Mouse (Mus musculus) embryo, embryonic 10.5 days (tissue): ENCODE data around the gene Grin2a.

ENCODE experiments used
- DNase-seq: peaks from one replicate; pipeline ENCODE4 v3.0.0-alpha.2; 2015; ENCODE audit warnings: low spot score

Gene Grin2a

DNA sequence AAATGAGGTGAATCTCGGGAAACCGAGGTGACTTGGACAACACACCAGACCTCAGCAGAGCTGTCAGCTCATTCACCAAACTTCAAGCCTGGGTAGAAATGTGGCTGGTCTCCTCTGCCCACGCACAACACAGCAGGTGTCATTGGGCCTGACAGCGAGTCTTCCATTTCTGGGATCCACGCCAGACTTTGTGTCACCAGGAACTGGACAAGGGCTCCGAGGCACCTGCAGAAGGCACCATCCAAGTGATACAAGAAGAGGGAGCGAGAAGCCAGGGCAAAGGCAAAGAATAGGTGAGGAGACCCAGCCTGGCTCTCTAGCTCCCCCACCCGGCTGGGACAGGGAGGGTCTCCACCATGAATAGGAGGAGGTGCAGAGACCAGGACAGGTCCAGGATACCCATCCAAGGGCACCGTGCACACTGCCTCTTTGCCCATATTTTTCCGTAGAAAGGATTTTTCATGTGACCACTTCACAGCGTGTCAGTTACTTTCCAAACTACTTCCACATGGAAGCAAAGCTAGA lies 244.3 kb downstream of the Grin2a start:
- no peak for DNase-seq

DNA sequence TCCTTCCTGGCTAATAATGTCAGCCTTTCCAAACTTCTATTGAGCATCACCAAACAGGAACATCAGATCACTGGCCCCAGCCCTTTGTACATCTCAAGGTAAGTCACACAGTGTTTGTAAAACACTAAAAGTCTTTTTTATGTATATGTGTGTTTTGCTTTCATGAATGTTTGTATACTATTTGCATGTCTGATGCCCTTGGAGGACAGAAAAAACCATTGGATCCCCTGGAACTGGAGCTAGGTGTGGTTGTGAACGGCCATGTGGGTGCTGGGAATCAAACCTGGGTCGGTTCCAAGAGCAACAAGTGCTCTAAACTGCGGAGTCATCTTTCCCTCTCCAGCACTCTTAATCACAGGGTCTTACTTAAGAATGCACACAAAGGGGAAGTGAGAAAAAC lies 245.7 kb downstream of the Grin2a start:
- no peak for DNase-seq

DNA sequence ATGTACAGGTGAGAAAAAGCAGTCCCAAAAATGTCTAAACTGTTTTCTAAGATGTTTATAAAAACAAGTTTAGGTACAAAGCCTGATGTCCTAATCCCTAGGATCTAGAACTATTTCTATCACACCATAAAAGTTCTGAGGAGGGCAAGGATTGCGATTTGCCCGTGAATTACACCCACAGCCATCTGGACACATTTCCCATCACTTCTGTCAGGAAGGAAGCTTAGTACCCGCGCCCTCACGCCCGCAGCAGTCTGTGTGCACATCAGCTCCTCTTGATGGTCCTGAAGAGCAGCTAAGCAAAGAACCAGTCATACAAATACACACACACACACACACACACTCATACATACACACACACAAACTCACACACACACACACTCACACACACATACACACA lies 252.9 kb downstream of the Grin2a start:
- DNase-seq = no peak

DNA sequence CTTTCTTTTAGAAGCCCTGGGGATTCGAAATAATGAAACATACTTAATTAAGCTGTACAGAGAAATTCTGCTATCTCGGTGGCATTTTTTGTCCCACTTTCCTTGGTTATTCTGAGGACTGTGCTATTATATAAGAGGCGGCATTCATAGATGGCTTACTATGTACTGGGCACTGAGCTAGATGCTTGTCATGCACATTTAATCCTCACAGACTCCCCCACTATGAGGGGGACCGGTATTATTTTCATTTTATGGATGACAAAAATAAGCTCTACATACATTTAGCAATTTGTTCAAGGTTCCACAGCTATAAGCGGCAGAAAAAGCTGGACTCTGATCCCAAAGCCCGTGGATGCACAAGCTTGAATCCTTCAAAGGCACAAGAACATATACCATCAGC lies 256.7 kb downstream of the Grin2a start:
- no peak for DNase-seq

DNA sequence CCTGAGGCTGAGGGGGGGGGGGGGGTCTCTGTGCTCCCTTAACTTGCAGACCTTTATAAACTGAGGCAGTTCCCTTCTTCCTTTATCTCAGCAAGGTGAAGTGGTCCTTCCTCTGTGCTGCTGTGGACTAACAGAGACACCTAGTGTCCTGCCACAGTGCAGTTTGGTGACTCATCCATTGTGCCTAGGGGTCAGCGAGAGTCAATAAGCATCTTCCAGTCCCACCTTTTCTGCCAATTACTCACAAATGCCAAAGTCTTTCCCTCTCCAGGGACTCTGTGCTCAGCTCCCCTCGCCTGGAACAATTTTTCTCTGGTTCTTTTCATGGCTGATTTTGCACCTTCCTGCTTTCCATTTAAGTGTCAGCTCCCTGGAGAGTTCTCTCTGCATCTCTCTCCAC lies 258.2 kb downstream of the Grin2a start:
- DNase-seq = peak; percentile 43

DNA sequence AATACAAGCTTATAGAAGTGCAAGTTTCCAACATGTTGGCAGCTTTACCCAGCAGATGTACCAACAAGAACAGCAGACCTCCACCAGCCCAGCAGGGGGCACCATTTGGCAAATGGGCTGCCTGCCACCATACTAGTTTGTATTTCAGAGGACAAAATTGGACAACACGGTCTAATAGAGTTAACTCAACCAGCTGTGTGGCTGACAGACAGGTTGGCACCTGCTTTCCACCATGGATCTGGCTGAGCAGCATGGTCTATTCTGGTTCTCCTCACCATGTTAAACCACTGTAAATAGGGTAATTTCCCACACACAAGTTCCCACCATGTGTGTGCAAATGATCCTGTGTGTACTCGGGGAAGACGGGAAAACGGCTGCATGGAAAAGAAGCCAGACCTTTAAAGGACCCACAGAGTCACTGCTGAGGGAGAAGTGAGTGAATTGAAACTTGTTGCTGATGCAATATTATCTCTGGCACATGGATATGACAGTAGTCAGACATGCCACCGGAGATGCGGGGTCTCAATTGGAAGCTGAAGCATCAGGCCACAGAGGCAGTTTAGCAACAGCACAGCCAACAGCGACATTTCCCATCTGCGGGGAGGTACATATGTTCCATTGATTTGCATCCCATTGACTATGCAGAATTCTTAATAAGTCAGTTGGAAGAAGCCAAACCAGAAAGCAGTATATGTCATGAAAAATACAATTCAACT lies 259.8 kb downstream of the Grin2a start:
- DNase-seq = no peak

DNA sequence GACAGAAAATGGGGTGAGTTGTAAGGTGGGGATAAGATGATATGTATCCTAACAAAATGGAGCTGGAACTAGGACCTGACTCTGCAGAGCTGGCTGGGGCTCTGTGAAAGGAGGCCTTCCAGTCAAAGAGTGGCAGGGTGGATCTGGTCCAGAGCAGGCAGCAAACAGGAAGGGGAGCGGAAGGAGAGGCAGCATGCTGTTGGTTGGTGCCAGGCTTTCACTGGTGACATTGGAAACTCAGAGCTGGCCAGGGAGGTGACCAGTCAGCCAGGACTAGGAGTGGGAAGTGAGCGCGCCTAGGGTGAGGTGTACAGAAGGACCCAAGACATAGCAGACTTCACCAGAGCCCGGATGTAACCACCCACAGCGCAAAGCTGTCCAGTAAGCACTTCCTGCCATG lies 267.8 kb downstream of the Grin2a start:
- DNase-seq = no peak

DNA sequence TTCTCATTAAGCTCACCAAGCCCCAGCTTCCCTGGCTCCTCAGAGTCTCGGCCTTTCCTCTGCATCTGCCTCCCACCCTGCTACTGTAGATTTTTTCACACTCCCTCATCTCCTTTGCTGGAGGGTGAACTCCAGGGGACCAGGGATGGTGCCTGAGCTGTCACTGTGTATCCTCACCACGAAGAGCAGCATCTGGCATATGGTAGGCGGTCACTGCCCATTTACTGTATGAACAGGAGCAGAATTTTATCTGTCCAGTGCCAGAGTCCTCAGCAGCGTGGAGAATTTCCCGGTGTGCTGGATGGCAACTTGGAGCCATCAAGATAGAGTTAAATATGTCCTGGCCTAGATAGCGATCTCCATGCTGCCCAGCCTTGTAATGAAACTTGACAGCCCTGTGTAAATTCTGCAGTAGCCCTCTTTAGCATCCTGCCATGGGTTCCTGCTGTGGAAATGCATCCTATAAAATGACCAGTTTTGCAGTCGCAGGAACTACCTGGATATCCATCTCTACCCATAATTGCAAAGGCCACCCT lies 269.7 kb downstream of the Grin2a start:
- DNase-seq = no peak

DNA sequence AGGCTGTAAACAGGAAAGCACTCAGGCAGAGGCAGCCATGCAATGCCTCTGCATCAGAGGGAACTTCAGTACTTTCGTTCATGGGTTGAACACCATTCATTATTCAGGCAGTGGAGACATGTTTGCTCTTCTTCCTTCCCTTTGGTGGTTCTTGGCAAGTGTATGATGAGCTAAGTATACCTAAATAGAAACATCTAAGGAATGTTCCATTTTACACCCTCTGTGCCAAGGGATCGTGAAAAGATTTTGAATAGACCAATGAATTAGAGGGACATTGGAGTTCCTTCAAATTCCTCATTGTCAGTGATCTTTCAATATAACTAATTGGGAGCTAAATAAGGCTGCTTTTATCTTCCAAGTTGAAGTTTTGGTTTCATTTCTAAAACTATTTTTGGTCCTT lies 284.0 kb downstream of the Grin2a start:
- no peak for DNase-seq

DNA sequence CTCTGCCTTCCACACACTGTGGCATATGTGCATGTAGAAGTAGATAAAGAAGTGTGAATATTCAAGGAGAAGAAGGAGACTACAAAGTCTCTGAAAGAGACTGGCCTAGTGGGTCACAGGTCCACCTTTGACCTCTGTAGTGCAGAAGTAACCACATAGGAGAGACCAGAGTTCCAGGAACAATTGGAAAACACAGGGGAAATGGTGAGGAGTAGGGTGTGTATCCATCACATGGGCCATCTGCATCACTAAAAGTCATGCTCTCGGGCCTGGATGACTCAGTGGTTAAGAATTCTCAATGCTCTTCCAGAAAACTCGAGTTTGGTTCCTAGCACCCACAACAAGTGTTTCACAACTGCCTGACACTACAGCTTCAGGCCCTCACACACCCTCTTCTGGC lies 285.4 kb downstream of the Grin2a start:
- DNase-seq = no peak

DNA sequence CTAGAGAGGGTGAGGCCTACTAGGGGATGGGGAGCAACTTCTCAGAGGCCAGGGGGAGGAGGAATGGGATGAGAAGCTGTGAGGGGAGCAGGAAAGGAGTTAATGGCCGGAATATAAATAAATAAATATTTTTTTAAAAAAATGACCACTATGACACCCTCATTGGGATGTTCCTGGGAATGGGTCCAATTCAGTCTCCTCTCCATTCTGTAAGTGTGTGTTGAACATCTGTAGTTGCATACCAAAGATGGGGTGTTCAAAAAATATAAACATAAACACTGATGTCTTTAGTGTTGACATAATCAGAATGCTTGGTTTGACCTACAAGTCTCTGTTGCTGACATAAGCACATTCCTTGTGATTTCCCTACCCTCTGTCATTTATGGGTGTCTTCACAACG lies 298.2 kb downstream of the Grin2a start:
- DNase-seq = no peak

DNA sequence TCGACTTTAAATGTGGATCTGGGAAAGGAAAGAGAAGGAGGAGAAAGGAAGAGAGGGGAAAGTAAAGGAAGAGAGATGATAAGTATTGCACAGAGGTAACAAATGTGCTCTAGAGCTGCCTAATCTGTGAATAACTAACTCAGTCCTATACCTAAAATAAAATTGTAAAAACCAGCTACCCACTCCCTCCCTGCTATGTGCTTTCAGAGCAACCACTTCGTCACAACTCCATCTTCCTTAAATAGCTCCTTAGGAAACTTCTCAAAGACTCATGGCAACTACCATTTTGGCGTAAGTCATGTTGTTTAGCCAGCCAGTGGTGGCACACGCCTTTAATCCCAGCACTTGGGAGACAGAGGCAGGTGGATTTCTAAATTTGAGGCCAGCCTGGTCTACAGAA lies 301.3 kb downstream of the Grin2a start:
- no peak for DNase-seq

DNA sequence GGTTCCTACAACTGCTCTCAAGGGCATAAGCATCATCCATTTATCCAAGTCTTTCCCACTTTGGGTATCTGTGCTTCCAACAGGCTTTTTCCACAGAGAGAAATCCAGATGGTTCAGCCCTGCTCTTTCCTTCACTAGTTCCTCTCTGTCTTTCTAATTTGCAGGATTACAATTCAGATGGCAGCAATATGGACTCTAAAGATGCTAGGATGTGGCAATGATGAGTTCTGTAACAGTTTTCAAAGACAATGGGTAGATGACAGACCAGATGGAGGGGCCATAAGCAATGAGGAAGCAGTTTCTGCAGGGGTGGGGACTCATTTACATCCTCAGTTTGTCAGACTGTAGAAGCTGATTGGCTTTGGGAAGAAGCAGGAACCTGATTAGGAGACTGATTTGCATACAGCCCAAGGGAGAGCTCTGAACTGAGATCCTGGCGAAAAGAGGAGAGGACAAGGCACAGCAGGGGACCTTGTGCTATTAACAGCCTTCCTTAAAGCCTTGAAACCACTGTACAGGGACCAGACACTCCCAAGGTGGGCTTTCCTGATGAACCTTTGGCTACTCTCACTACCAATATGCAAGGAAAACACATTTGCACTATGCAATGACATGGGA lies 306.7 kb downstream of the Grin2a start:
- no peak for DNase-seq

DNA sequence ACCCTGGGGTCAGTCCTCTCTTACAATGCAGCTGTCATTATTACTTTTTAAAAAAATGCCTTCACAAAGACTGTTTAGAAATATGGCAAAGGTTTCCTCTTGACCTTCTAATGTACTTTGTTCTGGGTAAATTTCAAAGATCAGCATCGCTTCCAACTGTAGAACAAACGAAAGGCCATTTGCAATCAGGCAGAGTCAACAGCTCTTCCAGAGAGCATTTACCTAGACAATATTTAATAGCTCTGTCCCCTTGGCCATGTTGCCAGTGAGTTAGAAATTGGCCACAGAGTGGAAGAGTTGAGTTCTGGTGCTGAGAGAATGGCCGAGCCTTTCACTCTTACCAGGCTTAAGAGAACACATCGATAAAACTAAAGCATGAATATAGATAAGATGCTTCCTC lies 314.8 kb downstream of the Grin2a start:
- DNase-seq = no peak

DNA sequence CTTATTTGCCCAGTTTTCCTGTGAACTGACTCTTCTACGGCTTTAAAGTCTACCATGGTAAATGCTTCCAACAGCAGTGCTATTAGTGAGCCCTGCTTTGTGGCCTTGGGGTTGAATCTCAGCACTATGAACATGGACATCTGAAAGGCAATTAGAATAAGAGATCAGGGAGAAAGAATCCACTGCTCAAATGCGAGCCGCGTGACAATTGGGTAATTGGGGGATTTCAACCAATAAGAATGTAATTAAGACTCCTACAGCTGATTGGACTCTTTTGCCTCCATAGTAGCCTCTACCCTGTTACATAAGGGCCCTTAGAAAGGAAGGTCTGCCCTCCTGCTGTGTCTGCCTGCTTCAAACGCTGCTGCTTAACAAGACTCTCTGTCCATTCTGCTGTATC lies 315.4 kb downstream of the Grin2a start:
- DNase-seq = peak; percentile 12

DNA sequence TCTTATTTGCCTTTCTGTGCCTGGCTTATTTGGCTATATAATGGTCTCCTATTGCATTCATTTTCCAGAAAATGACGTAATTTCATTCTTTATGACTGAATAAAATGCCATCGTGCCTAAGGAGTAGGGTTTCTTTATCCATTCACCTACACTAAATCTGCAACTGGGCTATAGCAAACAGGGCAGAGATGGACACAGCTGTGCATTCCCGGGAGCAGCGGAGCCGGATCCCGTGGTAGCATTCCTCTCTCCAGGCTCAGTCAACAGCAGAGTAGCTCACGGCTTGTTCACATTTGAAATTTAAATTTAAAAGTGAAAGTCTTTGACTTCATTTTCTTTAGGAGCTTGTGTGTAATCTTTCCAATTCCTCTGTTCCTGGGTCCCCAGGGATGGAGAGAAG lies 316.6 kb downstream of the Grin2a start:
- no peak for DNase-seq

DNA sequence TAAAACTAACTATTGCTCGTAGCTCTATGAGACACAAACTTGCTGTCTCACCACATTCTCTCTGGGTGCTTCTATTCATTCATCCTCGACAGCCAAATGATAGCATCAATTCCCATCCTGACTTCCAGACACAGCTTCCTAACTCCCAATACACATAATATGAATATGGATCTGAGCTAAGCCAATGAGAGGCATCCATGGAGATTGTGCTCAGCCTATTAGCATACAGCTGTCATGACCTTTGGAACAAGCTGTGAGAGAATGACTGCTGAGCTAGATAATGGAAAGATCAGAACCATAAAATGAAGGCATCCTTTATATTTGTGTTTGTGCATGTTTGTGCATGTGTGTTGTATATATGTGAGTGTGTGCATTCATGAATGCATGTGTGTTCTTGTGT lies 323.0 kb downstream of the Grin2a start:
- peak; percentile 10 for DNase-seq

DNA sequence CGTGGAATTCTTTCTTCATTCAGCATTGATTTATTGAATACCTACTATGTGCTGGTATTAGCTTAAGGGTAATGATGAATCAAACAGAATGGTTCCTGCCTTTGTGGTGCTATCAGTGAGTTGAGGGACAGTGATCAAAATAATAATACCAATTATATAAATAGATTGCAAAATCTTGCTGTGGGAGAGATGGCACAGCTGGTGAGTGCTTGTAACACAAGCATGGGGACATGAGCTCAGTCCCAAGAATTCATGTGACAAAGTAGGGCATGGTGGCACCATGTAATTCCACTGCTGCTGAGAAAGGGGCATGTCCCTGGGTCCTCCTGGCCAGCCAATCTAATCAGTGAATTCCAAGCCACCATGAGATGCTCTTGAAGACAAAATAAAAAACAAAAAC lies 324.1 kb downstream of the Grin2a start:
- no peak for DNase-seq

DNA sequence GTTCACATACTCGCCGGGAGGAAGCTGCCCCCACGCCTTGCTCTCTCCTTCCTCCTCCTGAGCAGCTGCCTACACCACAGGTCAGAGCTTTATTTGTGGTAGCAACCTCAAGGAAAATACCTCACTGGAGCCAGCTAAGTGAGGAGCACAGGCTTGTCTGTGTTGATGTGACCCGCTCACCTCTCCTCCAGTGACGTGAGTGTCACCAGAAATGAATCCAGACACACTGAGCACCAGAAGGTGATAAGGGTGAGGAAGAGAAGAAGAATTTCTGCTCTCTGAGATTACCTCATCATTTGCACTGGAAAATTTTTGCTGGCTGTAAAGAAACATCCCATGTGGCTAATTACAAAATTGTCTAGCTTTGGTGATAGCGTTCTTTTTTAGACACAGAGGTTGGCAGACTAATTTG lies 324.6 kb downstream of the Grin2a start:
- DNase-seq = no peak

DNA sequence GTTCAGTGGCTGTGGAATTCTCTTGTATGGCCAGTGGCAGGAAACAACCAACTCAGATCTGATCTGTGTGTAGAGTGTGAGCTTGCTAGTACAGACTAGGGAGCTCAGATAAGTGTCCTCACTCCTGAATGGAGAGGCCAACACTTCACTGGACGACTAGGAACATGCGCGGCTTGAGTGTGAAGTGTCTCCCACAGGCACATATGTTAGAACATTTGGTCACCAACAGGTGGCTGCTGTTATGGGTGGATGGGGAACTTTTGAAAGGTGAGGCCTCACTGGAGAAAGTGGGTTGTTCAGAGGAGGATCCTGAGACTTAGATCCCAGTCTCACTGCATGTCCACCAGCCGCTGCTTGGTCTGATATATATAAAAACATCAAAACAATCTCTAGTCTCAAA lies 329.5 kb downstream of the Grin2a start:
- no peak for DNase-seq

DNA sequence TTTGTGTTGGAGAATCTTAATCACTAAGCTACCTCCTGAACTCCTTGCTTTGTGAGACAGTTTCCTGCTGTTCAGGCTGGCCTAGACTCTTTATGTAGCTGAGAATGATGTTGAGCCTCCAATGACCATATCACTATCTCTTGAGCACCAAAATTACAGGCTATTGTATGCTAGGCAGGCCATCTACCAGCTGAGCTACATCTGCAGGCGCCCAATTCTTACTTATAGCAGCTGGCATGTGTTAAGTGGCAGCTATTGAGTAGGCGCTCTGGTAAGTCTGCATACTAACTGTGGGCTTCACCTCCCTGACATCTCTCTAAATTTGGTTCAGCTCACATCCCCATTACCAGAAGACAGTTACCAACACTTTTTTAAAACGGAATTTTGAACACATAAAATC lies 331.3 kb downstream of the Grin2a start:
- DNase-seq = no peak

DNA sequence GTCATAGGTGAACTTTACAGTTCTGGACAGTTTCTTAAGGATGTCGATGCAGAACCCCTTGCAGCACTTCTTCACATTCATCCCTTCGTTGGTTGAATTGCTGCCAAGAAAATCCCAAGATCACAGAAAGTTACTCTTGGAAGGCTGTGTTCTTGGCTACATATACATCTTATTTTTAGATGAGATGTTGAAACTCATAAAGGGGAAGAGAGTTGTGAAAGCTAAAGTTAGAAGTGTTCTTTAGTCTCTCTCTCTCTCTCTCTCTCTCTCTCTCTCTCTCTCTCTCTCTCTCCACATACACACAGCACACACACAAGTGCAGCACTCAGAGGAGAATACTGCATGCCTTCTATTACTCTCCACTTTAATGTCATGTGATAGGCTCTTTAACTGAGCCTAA lies 331.9 kb downstream of the Grin2a start:
- DNase-seq = no peak

DNA sequence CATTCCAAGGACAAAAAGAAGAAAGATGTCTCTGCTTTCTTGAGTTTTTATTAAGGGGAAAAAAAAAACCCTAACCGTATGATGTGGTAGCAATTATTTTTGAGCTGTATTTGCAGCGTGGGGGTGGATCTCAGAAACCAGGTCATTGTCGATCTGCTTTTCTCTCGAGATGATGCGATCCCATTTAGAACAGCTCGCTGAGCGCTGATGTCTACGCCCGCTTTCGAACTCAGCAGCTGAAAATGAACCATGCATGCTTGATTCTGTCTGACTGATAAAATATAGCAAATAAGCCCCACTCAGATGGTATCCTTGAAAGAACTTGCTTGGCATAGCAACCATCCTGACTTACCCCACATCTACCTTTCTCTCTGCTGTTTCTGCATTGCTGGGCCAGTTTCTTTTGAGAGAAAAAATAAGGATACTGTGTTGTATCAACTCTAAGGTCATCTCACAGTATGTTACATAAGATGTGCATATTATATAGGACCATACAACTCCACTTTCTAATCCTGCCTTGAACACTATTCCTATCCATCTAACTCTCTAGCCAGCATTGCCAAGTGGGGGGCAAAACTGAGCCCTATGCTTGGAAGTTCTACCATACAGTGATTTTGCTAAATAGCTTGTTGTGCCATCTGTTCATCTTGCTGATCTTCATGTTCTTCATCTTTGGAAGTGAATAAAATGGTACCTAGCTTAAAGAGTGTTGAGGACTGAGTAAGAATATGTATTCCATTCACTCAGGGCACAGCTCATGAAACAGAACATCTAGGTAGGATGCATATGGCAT lies 369.5 kb downstream of the Grin2a start:
- DNase-seq = no peak
